Mouse (Mus musculus) heart, adult 2 months (tissue): ENCODE measurements around the gene Card6.

Experiments used
- CTCF ChIP-seq: fragments of 200-600 bp; IDR thresholded peaks from 2 replicates; pipeline ENCODE4 v1.8.1; 2022; ENCODE audit warnings: antibody characterized with exemption, mild to moderate bottlenecking, moderate library complexity
- EP300 ChIP-seq: fragments of 200-500 bp; IDR thresholded peaks from 2 replicates; pipeline ENCODE4 v1.6.1; 2011; ENCODE audit warnings: low read depth, low read length, control low read depth; ENCODE audit not compliant: insufficient read depth

GRCm38 (mm10) chr15:5108655-5109040, 309 bp upstream of the Card6 start:
- TF ChIP-seq EP300 (no peak), CTCF (no peak)
